Mouse (Mus musculus): ENCODE results near the gene Rps3a1. TPM values are rescaled to one million over a fixed set of nuclear protein-coding genes. Genes with fewer than 3 reads are reported as not detected.
"Not testable (repeated sequence)": the region's sequence is repeated elsewhere in the genome, so short reads cannot be mapped to it uniquely, and the experiment has no call there.

Gene Rps3a1
- polyA plus RNA-seq, 1 experiment from 2014 or later = 1,488 TPM

DNA sequence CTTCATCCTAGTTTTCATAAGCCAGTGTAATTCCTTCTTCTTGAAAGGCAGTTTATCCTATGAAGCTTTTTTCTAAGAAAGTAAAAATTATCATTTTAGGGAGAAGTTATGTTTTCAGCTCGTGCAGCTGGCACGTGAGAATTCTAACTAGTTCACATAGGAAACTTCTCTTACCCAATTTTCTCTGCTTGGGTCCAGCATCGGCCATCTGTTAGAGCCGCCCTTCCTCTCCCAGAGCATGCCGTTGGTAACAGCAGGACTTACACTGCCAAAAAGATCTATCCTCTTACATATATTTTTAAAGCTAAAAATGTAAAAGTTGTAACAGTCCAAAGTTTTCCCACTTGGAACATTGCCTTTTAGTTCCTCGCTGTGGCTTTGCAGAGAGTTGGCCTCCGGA is 33.4 kb downstream of the Rps3a1 start:
- H3K9me3 ChIP-seq (ENCODE audit: control insufficient read depth, low read length) = no peaks in the 10 kb centered on the region
- no peak overlapping the region for H3K27ac ChIP-seq (replicated peaks; ENCODE audit: low read depth, low read length)
- 0 out of 2 replicates have a peak, but pooled peaks cover 10% of the 10 kb centered on the region for H3K36me3 ChIP-seq (ENCODE audit: control insufficient read depth, insufficient read depth, low read length)
- no peak overlapping the region for H3K4me3 ChIP-seq (ENCODE audit: low read depth, low read length)
- H3K4me2 ChIP-seq (ENCODE audit: low read depth, low read length) = no peak overlapping the region
- ATAC-seq (ENCODE audit: low read depth) = no peak
- H3K4me1 ChIP-seq (ENCODE audit: control insufficient read depth, insufficient read depth, low read length) = 0 out of 2 replicates have a peak, but pooled peaks cover 6% of the 10 kb centered on the region
- 75% methylated on average over 7 of the region's 7 CpGs for WGBS
- no peak overlapping the region for H3K9ac ChIP-seq (ENCODE audit: low read depth, low read length)
- DNase-seq (ENCODE audit: low spot score) = no peak
- H3K27me3 ChIP-seq (replicated peaks; ENCODE audit: control insufficient read depth, insufficient read depth, low read length) = no peaks in the 10 kb centered on the region

DNA sequence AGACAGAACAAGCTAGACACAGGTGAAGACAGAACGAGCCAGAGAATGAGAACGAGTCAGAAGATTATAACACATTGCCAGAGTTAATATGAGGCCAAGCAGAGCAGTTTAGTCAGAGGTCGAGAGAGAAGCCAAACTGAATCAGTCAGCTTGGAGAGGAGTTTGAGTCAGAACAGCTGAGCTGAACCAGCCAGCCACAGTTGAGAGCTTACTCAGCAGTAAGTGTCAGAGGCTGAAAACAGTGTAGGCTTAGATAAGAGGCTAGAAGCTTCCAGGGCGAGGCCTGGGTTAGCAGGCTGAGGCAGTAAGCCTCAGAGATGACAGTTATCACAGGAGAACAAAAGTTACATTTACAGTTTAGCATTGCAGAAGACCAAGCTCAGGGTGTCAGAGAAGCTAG is 33.9 kb downstream of the Rps3a1 start:
- H3K4me1 ChIP-seq (ENCODE audit: control insufficient read depth, insufficient read depth, low read length) = 0 out of 2 replicates have a peak, but pooled peaks cover 6% of the 10 kb centered on the region
- H3K27ac ChIP-seq (replicated peaks; ENCODE audit: low read depth, low read length) = no peak overlapping the region
- WGBS = 79% methylated on average over 4 of the region's 4 CpGs
- no peak overlapping the region for H3K9ac ChIP-seq (ENCODE audit: low read depth, low read length)
- H3K36me3 ChIP-seq (ENCODE audit: control insufficient read depth, insufficient read depth, low read length) = 0 out of 2 replicates have a peak, but pooled peaks cover 14% of the 10 kb centered on the region
- no peaks in the 10 kb centered on the region for H3K9me3 ChIP-seq (ENCODE audit: control insufficient read depth, low read length)
- H3K4me2 ChIP-seq (ENCODE audit: low read depth, low read length) = no peak overlapping the region
- H3K27me3 ChIP-seq (replicated peaks; ENCODE audit: control insufficient read depth, insufficient read depth, low read length) = no peaks in the 10 kb centered on the region
- no peak for DNase-seq (ENCODE audit: low spot score)
- H3K4me3 ChIP-seq (ENCODE audit: low read depth, low read length) = no peak overlapping the region
- ATAC-seq (ENCODE audit: low read depth) = no peak

- ATAC-seq (ENCODE audit: low read depth) = no peak
- Histone ChIP-seq H3K27ac (replicated peaks; ENCODE audit: low read depth, low read length) (no peak overlapping the region), H3K4me3 (ENCODE audit: low read depth, low read length) (no peak overlapping the region), H3K9me3 (ENCODE audit: control insufficient read depth, low read length) (no peaks in the 10 kb centered on the region), H3K4me2 (ENCODE audit: low read depth, low read length) (no peak overlapping the region), H3K36me3 (ENCODE audit: control insufficient read depth, insufficient read depth, low read length) (0 out of 2 replicates have a peak, but pooled peaks cover 14% of the 10 kb centered on the region), H3K4me1 (ENCODE audit: control insufficient read depth, insufficient read depth, low read length) (0 out of 2 replicates have a peak, but pooled peaks cover 6% of the 10 kb centered on the region), H3K27me3 (replicated peaks; ENCODE audit: control insufficient read depth, insufficient read depth, low read length) (no peaks in the 10 kb centered on the region), H3K9ac (ENCODE audit: low read depth, low read length) (no peak overlapping the region)
- no peak for DNase-seq (ENCODE audit: low spot score)
- 73% methylated on average over 8 of the region's 8 CpGs for WGBS
Observed at GRCm38 (mm10) chr3:86107637-86108539, 34.6 kb downstream of the Rps3a1 start.

DNA sequence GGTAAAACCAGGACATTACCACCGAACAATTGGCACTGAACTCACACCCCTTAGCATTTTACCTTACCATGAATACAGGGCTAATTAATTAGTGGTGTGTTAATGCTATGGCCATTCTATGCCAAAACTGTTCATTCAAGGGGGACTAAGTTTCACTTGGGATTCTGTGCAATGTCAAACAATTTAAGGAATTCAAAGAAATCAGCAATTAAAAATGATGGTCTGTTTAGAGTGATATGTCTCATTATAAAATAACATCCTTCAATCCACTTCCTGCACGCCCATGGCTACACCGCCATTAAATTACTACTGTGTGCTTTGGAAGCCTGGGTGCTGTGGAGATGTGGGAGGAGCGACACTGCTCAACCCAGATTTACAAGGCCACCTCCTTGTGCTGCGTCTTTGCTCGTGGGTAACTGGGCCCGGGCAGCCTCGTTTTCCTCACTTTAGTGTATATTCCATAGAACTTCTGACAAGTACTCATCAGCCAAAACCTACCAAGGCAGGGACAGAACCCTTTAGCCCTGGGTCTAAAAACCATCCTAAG is 36.3 kb downstream of the Rps3a1 start:
- no peak for DNase-seq (ENCODE audit: low spot score)
- H3K4me1 ChIP-seq (ENCODE audit: control insufficient read depth, insufficient read depth, low read length) = 0 out of 2 replicates have a peak, but pooled peaks cover 6% of the 10 kb centered on the region
- 88% methylated on average over 8 of the region's 8 CpGs for WGBS
- ATAC-seq (ENCODE audit: low read depth) = no peak
- H3K27me3 ChIP-seq (replicated peaks; ENCODE audit: control insufficient read depth, insufficient read depth, low read length) = no peaks in the 10 kb centered on the region
- no peak overlapping the region for H3K9ac ChIP-seq (ENCODE audit: low read depth, low read length)
- no peaks in the 10 kb centered on the region for H3K9me3 ChIP-seq (ENCODE audit: control insufficient read depth, low read length)
- no peak overlapping the region for H3K27ac ChIP-seq (replicated peaks; ENCODE audit: low read depth, low read length)
- 0 out of 2 replicates have a peak, but pooled peaks cover 14% of the 10 kb centered on the region for H3K36me3 ChIP-seq (ENCODE audit: control insufficient read depth, insufficient read depth, low read length)
- no peak overlapping the region for H3K4me3 ChIP-seq (ENCODE audit: low read depth, low read length)
- no peak overlapping the region for H3K4me2 ChIP-seq (ENCODE audit: low read depth, low read length)

DNA sequence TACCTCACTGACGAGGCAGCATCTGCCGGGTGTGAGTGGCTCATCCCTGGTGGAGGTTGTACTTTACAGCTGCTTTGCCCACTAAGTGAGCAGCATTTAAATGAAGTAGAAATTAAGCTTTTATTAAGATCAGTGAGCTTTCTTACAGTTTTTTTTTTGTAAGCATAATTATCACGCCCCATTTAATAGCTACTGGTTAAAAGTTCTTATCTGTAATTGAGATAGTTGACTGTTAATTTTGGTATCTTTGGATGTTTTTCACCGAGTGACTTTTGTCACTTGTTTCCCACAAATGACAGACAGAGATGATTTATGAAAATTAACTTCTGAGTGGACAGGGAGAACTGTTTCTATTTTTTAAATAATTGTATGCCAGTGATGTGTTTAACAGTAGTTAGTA is 37.6 kb downstream of the Rps3a1 start:
- Histone ChIP-seq H3K9me3 (ENCODE audit: control insufficient read depth, low read length) (no peaks in the 10 kb centered on the region), H3K27ac (replicated peaks; ENCODE audit: low read depth, low read length) (no peak overlapping the region), H3K4me2 (ENCODE audit: low read depth, low read length) (no peak overlapping the region), H3K9ac (ENCODE audit: low read depth, low read length) (no peak overlapping the region), H3K4me3 (ENCODE audit: low read depth, low read length) (no peak overlapping the region), H3K4me1 (ENCODE audit: control insufficient read depth, insufficient read depth, low read length) (0 out of 2 replicates have a peak, but pooled peaks cover 3% of the 10 kb centered on the region), H3K36me3 (ENCODE audit: control insufficient read depth, insufficient read depth, low read length) (0 out of 2 replicates have a peak, but pooled peaks cover 14% of the 10 kb centered on the region), H3K27me3 (replicated peaks; ENCODE audit: control insufficient read depth, insufficient read depth, low read length) (no peaks in the 10 kb centered on the region)
- ATAC-seq (ENCODE audit: low read depth) (no peak), DNase-seq (ENCODE audit: low spot score) (no peak)
- WGBS = 91% methylated on average over 4 of the region's 4 CpGs

GRCm38 (mm10) chr3:86104433-86104832 is 38.1 kb downstream of the Rps3a1 start:
- DNase-seq (ENCODE audit: low spot score); H3K27me3 ChIP-seq (replicated peaks; ENCODE audit: control insufficient read depth, insufficient read depth, low read length); H3K27ac ChIP-seq (replicated peaks; ENCODE audit: low read depth, low read length); H3K9me3 ChIP-seq (ENCODE audit: control insufficient read depth, low read length); ATAC-seq (ENCODE audit: low read depth); H3K4me2 ChIP-seq (ENCODE audit: low read depth, low read length); H3K4me3 ChIP-seq (ENCODE audit: low read depth, low read length); H3K4me1 ChIP-seq (ENCODE audit: control insufficient read depth, insufficient read depth, low read length); H3K9ac ChIP-seq (ENCODE audit: low read depth, low read length): not testable (repeated sequence)
- 0 out of 2 replicates have a peak, but pooled peaks cover 14% of the 10 kb centered on the region for H3K36me3 ChIP-seq (ENCODE audit: control insufficient read depth, insufficient read depth, low read length)
- 85% methylated on average over 7 of the region's 7 CpGs for WGBS

- H3K27me3 ChIP-seq (replicated peaks; ENCODE audit: control insufficient read depth, insufficient read depth, low read length) = no peaks in the 10 kb centered on the region
- WGBS = 85% methylated on average over 18 of the region's 18 CpGs
- H3K27ac ChIP-seq (replicated peaks; ENCODE audit: low read depth, low read length) = no peak overlapping the region
Observed at GRCm38 (mm10) chr3:86103449-86104291, 38.8 kb downstream of the Rps3a1 start.

GRCm38 (mm10) chr3:86101956-86102355 is 40.5 kb downstream of the Rps3a1 start:
- no peaks in the 10 kb centered on the region for H3K27me3 ChIP-seq (replicated peaks; ENCODE audit: control insufficient read depth, insufficient read depth, low read length)
- H3K4me1 ChIP-seq (ENCODE audit: control insufficient read depth, insufficient read depth, low read length) = no peaks in the 10 kb centered on the region
- no peak for DNase-seq (ENCODE audit: low spot score)
- no peaks in the 10 kb centered on the region for H3K9me3 ChIP-seq (ENCODE audit: control insufficient read depth, low read length)
- no peak overlapping the region for H3K4me2 ChIP-seq (ENCODE audit: low read depth, low read length)
- H3K36me3 ChIP-seq (ENCODE audit: control insufficient read depth, insufficient read depth, low read length) = peaks cover 17% of the 10 kb centered on the region; the same call in 1 of the 2 replicates
- no peak; the same call in 1 of the 2 replicates for ATAC-seq (ENCODE audit: low read depth)
- 79% methylated on average over 6 of the region's 6 CpGs for WGBS
- no peak overlapping the region for H3K27ac ChIP-seq (replicated peaks; ENCODE audit: low read depth, low read length)
- H3K9ac ChIP-seq (ENCODE audit: low read depth, low read length) = no peak overlapping the region
- no peak overlapping the region for H3K4me3 ChIP-seq (ENCODE audit: low read depth, low read length)

More at GRCm38 (mm10) chr3:86103449-86104291, 38.8 kb downstream of the Rps3a1 start:
- Histone ChIP-seq H3K4me1 (ENCODE audit: control insufficient read depth, insufficient read depth, low read length) (no peaks in the 10 kb centered on the region), H3K36me3 (ENCODE audit: control insufficient read depth, insufficient read depth, low read length) (peaks cover 14% of the 10 kb centered on the region; the same call in 1 of the 2 replicates), H3K4me2 (ENCODE audit: low read depth, low read length) (no peak overlapping the region), H3K9ac (ENCODE audit: low read depth, low read length) (no peak overlapping the region), H3K9me3 (ENCODE audit: control insufficient read depth, low read length) (no peaks in the 10 kb centered on the region), H3K4me3 (ENCODE audit: low read depth, low read length) (no peak overlapping the region)
- ATAC-seq (ENCODE audit: low read depth) (no peak), DNase-seq (ENCODE audit: low spot score) (no peak)
